Mouse (Mus musculus): ENCODE results near the gene Clmp. TPM values are rescaled to one million over a fixed set of nuclear protein-coding genes. Genes with fewer than 3 reads are reported as not detected.

Clmp gene
- total RNA-seq, 2 experiments from 2014 or later = 28.1 to 30.0 TPM

Other genes starting within 250 kb of the Clmp start
- 100 to 1,000 TPM; 154 to 171 TPM for gene Gramd1b, start 154.6 kb upstream of the Clmp start, total RNA-seq (2021)
- gene Gm21915, start 15.3 kb upstream of the Clmp start, total RNA-seq (2021) = not detected
- gene Hspa8, start 115.0 kb downstream of the Clmp start, total RNA-seq (2021) = 1,000 to 10,000 TPM; 2,352 to 2,482 TPM
- not detected for gene Bsx, start 188.2 kb downstream of the Clmp start, total RNA-seq (2021)